Mouse (Mus musculus): ENCODE data around the gene Npas3.

DNA sequence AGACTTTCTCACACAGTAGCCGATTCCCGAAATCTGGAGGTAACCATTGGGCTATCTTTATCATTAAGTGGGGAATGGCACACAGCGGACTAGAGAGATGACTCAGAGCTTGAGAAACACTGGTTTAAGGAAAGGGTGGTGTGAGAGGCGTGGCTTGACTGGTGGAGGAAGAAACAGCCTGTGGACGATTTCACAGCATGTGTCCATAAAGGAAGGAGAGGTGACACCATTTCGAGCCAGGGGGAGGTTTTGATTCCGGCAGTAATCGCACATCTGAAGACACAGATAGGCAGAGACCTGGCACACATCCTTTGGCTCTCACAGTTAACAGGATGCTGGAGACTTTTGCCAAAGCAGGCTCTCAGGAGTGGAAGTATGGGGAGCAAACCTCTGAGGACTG is 660.3 kb downstream of the Npas3 start:
- no peak for TF ChIP-seq CTCF (IDR thresholded peaks at IDR 0.05; ENCODE audit: low read depth)
- no peak for TF ChIP-seq EP300 (IDR thresholded peaks at IDR 0.05; ENCODE audit: low read depth)
